Mouse (Mus musculus) forebrain, embryonic 14.5 days (tissue): ENCODE results near the gene Pld5. TPM values are rescaled to one million over a fixed set of nuclear protein-coding genes. Genes with fewer than 3 reads are reported as not detected.

ENCODE experiments used
- ATAC-seq: fragments of 200-750 bp; cut with Nextera tagmentation; 2 replicates; pipeline ENCODE4 v1.8.0; 2017; ENCODE audit warnings: mild to moderate bottlenecking, moderate library complexity
- DNase-seq: peaks from one replicate; pipeline ENCODE4 v3.0.0-alpha.2; 2015; ENCODE audit warnings: low spot score
- H3K27ac ChIP-seq: fragments of 300-500 bp; sonication (generic); 2 replicates; pipeline ENCODE4 v1.5.1; 2014; ENCODE audit warnings: low read depth, mild to moderate bottlenecking, control low read depth, low read length, moderate library complexity
- H3K27me3 ChIP-seq: fragments of 300-500 bp; sonication (generic); replicated peaks from 2 replicates; pipeline ENCODE4 v1.6.1; 2014; ENCODE audit warnings: low read length, control low read depth, mixed read lengths; ENCODE audit not compliant: control insufficient read depth, insufficient read depth
- H3K36me3 ChIP-seq: fragments of 300-500 bp; sonication (generic); 2 replicates; pipeline ENCODE4 v1.6.1; 2014; ENCODE audit warnings: low read length, control low read depth; ENCODE audit not compliant: control insufficient read depth, insufficient read depth
- H3K4me1 ChIP-seq: fragments of 300-500 bp; sonication (generic); 2 replicates; pipeline ENCODE4 v1.6.1; 2014; ENCODE audit warnings: antibody characterized with exemption, low read length, control low read depth; ENCODE audit not compliant: control insufficient read depth, insufficient read depth
- H3K4me2 ChIP-seq: fragments of 300-500 bp; sonication (generic); 2 replicates; pipeline ENCODE4 v1.6.1; 2014; ENCODE audit warnings: mild to moderate bottlenecking, control low read depth, low read length
- H3K4me3 ChIP-seq: fragments of 300-500 bp; sonication (generic); 2 replicates; pipeline ENCODE4 v1.5.1; 2014; ENCODE audit warnings: low read depth, low read length, control low read depth
- H3K9ac ChIP-seq: fragments of 300-500 bp; sonication (generic); 2 replicates; pipeline ENCODE4 v1.6.1; 2014; ENCODE audit warnings: mild to moderate bottlenecking, low read length, control low read depth, moderate library complexity
- H3K9me3 ChIP-seq: fragments of 300-500 bp; sonication (generic); replicated peaks from 2 replicates; pipeline ENCODE4 v1.6.1; 2016; ENCODE audit warnings: low read length, control low read depth, mixed read lengths; ENCODE audit not compliant: control insufficient read depth
- WGBS: fragments of 180-500 bp; shearing (Covaris S2); extraction: QIAGEN DNeasy Blood & Tissue Kit; methylation state at CpG from one replicate; pipeline ENCODE4 v1.1.7; 2014; 5-methylcytosine and 5-hydroxymethylcytosine counted together
- polyA plus RNA-seq: library from polyadenylated mRNA; unstranded; fragments of >200 nt; fragmentation: Nextera tagmentation; extraction: Ambion mirVana; gene quantifications from 2 replicates; pipeline ENCODE4 v1.2.1, GENCODE M21; 2014

Gene Pld5
- polyA plus RNA-seq, 1 experiment from 2014 or later, result 0.33 TPM

DNA sequence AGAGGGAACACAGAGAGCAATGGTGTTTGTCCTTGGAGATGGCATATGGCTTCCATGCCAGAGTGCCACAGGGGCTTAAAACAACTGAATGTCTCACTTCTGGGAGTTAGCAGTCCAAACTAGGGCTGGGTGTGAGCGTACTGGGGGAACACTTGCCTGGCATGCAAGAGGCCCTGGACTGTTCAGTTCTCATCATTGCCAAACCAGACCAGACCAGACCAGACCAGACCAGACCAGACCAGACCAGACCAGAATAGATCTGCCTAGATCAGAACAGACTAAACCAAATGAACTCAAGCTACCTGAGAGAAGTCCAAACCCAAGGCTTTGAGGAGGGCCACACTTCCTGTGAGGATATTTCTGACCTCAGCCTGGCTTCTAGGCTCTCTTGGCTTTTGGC is 228.7 kb downstream of the Pld5 start:
- Histone ChIP-seq H3K36me3 (no peaks in the 10 kb centered on the region), H3K4me3 (no peak overlapping the region), H3K4me2 (no peak overlapping the region), H3K9ac (no peak overlapping the region), H3K4me1 (no peaks in the 10 kb centered on the region), H3K9me3 (no peaks in the 10 kb centered on the region), H3K27ac (no peak overlapping the region), H3K27me3 (no peaks in the 10 kb centered on the region)
- DNase-seq (no peak), ATAC-seq (no peak)
- 91% methylated on average over 1 of the region's 1 CpGs for WGBS

DNA sequence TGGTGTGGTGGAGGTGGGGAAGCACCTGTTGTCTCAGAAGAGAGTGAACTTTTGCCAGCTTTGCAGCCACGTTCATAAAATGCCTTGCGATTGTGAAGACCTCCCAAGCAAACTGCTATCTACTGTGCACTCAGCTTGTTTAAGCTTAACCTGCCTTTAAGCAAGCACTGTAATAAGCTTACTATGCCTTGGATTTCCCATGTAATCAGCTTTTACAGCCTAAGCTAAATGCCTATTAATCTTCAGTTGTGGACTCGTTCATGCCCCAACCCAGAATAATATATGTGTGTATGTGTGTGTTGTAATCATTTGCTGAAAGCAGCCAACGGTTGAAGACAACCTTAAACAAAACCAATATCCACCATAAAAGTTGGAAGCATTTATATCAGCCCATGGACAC is 232.1 kb downstream of the Pld5 start:
- ATAC-seq (no peak), DNase-seq (no peak)
- Histone ChIP-seq H3K27ac (no peak overlapping the region), H3K4me1 (no peaks in the 10 kb centered on the region), H3K9me3 (no peaks in the 10 kb centered on the region), H3K36me3 (no peaks in the 10 kb centered on the region), H3K9ac (no peak overlapping the region), H3K4me2 (no peak overlapping the region), H3K27me3 (no peaks in the 10 kb centered on the region), H3K4me3 (no peak overlapping the region)
- WGBS, result 88% methylated on average over 4 of the region's 4 CpGs

- Histone ChIP-seq H3K4me2 (no peak overlapping the region), H3K27ac (no peak overlapping the region), H3K9ac (no peak overlapping the region), H3K4me3 (no peak overlapping the region), H3K27me3 (no peaks in the 10 kb centered on the region), H3K9me3 (no peaks in the 10 kb centered on the region), H3K4me1 (no peaks in the 10 kb centered on the region), H3K36me3 (no peaks in the 10 kb centered on the region)
- DNase-seq (no peak), ATAC-seq (no peak)
- WGBS, result 28% methylated on average over 3 of the region's 3 CpGs
Measured at GRCm38 (mm10) chr1:176039923-176040322, 235.2 kb downstream of the Pld5 start.

- 14% methylated on average over 3 of the region's 3 CpGs for WGBS
- Histone ChIP-seq H3K27ac (no peak overlapping the region), H3K27me3 (no peaks in the 10 kb centered on the region), H3K9me3 (no peaks in the 10 kb centered on the region), H3K9ac (no peak overlapping the region), H3K4me3 (no peak overlapping the region), H3K4me2 (no peak overlapping the region), H3K4me1 (no peaks in the 10 kb centered on the region), H3K36me3 (no peaks in the 10 kb centered on the region)
- ATAC-seq (no peak), DNase-seq (no peak)
Measured at GRCm38 (mm10) chr1:176036028-176036427, 239.1 kb downstream of the Pld5 start.

GRCm38 (mm10) chr1:176034699-176035098 is 240.4 kb downstream of the Pld5 start:
- WGBS, result 91% methylated on average over 6 of the region's 6 CpGs
- DNase-seq, result no peak

GRCm38 (mm10) chr1:176033698-176034097 is 241.4 kb downstream of the Pld5 start:
- Histone ChIP-seq H3K27ac (no peak overlapping the region), H3K4me2 (no peak overlapping the region), H3K36me3 (no peaks in the 10 kb centered on the region), H3K4me1 (no peaks in the 10 kb centered on the region), H3K27me3 (no peaks in the 10 kb centered on the region), H3K9ac (no peak overlapping the region), H3K9me3 (no peaks in the 10 kb centered on the region), H3K4me3 (no peak overlapping the region)
- WGBS, result 74% methylated on average over 5 of the region's 5 CpGs
- ATAC-seq (no peak), DNase-seq (no peak)

More at GRCm38 (mm10) chr1:176034699-176035098, 240.4 kb downstream of the Pld5 start:
- no peaks in the 10 kb centered on the region for H3K27me3 ChIP-seq
- no peaks in the 10 kb centered on the region for H3K9me3 ChIP-seq
- no peak overlapping the region for H3K27ac ChIP-seq
- no peak overlapping the region for H3K4me2 ChIP-seq
- no peak for ATAC-seq
- no peaks in the 10 kb centered on the region for H3K4me1 ChIP-seq
- H3K36me3 ChIP-seq, result no peaks in the 10 kb centered on the region
- H3K4me3 ChIP-seq, result no peak overlapping the region
- no peak overlapping the region for H3K9ac ChIP-seq

GRCm38 (mm10) chr1:176029063-176029462 is 246.0 kb downstream of the Pld5 start:
- no peaks in the 10 kb centered on the region for H3K36me3 ChIP-seq
- WGBS, result 89% methylated on average over 1 of the region's 1 CpGs
- ATAC-seq, result no peak

GRCm38 (mm10) chr1:176028397-176028796 is 246.7 kb downstream of the Pld5 start:
- H3K4me2 ChIP-seq, result no peak overlapping the region
- H3K27me3 ChIP-seq, result no peaks in the 10 kb centered on the region
- DNase-seq (no peak), ATAC-seq (no peak)
- H3K9me3 ChIP-seq, result no peaks in the 10 kb centered on the region
- H3K4me3 ChIP-seq, result no peak overlapping the region
- H3K4me1 ChIP-seq, result no peaks in the 10 kb centered on the region
- no peak overlapping the region for H3K27ac ChIP-seq
- H3K9ac ChIP-seq, result no peak overlapping the region
- no peaks in the 10 kb centered on the region for H3K36me3 ChIP-seq
- 67% methylated on average over 3 of the region's 3 CpGs for WGBS

More at GRCm38 (mm10) chr1:176029063-176029462, 246.0 kb downstream of the Pld5 start:
- DNase-seq, result no peak
- no peaks in the 10 kb centered on the region for H3K27me3 ChIP-seq
- no peak overlapping the region for H3K27ac ChIP-seq
- no peaks in the 10 kb centered on the region for H3K9me3 ChIP-seq
- no peaks in the 10 kb centered on the region for H3K4me1 ChIP-seq
- no peak overlapping the region for H3K4me3 ChIP-seq
- no peak overlapping the region for H3K9ac ChIP-seq
- H3K4me2 ChIP-seq, result no peak overlapping the region

- H3K27ac ChIP-seq, result no peak overlapping the region
- H3K4me2 ChIP-seq, result no peak overlapping the region
- no peaks in the 10 kb centered on the region for H3K27me3 ChIP-seq
- ATAC-seq (no peak), DNase-seq (no peak)
- H3K4me1 ChIP-seq, result no peaks in the 10 kb centered on the region
- no peaks in the 10 kb centered on the region for H3K36me3 ChIP-seq
- WGBS, result 66% methylated on average over 1 of the region's 1 CpGs
- H3K9me3 ChIP-seq, result no peaks in the 10 kb centered on the region
- no peak overlapping the region for H3K4me3 ChIP-seq
- H3K9ac ChIP-seq, result no peak overlapping the region
Measured at GRCm38 (mm10) chr1:176024501-176024900, 250.6 kb downstream of the Pld5 start.
